Mouse (Mus musculus) liver, embryonic 15.5 days (tissue): ENCODE measurements around the gene Pcbp3. TPM values are rescaled to one million over a fixed set of nuclear protein-coding genes. Genes with fewer than 3 reads are reported as not detected.

Source experiments
- ATAC-seq: fragments of 200-750 bp; cut with Nextera tagmentation; 2 replicates; pipeline ENCODE4 v1.8.0; 2017; ENCODE audit warnings: moderate number of reproducible peaks, mild to moderate bottlenecking, moderate library complexity; ENCODE audit not compliant: insufficient read depth
- H3K27ac ChIP-seq: fragments of 300-500 bp; sonication (generic); replicated peaks from 2 replicates; pipeline ENCODE4 v1.5.1; 2015; ENCODE audit warnings: mild to moderate bottlenecking, inconsistent platforms
- H3K27me3 ChIP-seq: fragments of 300-500 bp; sonication (generic); 2 replicates; pipeline ENCODE4 v1.6.1; 2015; ENCODE audit warnings: mild to moderate bottlenecking, inconsistent platforms
- H3K36me3 ChIP-seq: fragments of 300-500 bp; sonication (generic); replicated peaks from 2 replicates; pipeline ENCODE4 v1.6.1; 2015; ENCODE audit warnings: moderate library complexity, mild to moderate bottlenecking, inconsistent platforms
- H3K4me1 ChIP-seq: fragments of 300-500 bp; sonication (generic); replicated peaks from 2 replicates; pipeline ENCODE4 v1.6.1; 2015; ENCODE audit warnings: inconsistent platforms
- H3K4me2 ChIP-seq: fragments of 300-500 bp; sonication (generic); 2 replicates; pipeline ENCODE4 v1.6.1; 2015; ENCODE audit warnings: moderate library complexity, mild to moderate bottlenecking, inconsistent platforms
- H3K4me3 ChIP-seq: fragments of 300-500 bp; sonication (generic); replicated peaks from 2 replicates; pipeline ENCODE4 v1.5.1; 2015; ENCODE audit warnings: mild to moderate bottlenecking, inconsistent platforms
- H3K9ac ChIP-seq: fragments of 300-500 bp; sonication (generic); 2 replicates; pipeline ENCODE4 v1.6.1; 2015; ENCODE audit warnings: moderate library complexity, mild to moderate bottlenecking, inconsistent platforms
- H3K9me3 ChIP-seq: fragments of 300-500 bp; sonication (generic); replicated peaks from 2 replicates; pipeline ENCODE4 v1.6.1; 2016; ENCODE audit warnings: inconsistent platforms
- WGBS: fragments of 180-500 bp; shearing (Covaris S2); methylation state at CpG from one replicate; pipeline ENCODE4 v1.1.7; 2015; ENCODE audit warnings: mixed read lengths; ENCODE audit not compliant: insufficient replicate concordance; 5-methylcytosine and 5-hydroxymethylcytosine counted together
- polyA plus RNA-seq: library from polyadenylated mRNA; unstranded; fragments of >200 nt; fragmentation: Nextera tagmentation; extraction: Ambion mirVana; gene quantifications from 2 replicates; pipeline ENCODE4 v1.2.1, GENCODE M21; 2015

The Pcbp3 gene
- 3.6 and 5.0 TPM in 2 replicates for polyA plus RNA-seq

GRCm38 (mm10) chr10:76961790-76962489, at the start of gene Pcbp3:
Gene Pcbp3, minus strand, starts transcription at chr10:76961887.
- Histone ChIP-seq H3K27me3 (peaks cover 24% of the 10 kb centered on the region), H3K9ac (peak within 1 kb of the TSS; percentile 48; the same call in 1 of the 2 replicates), H3K36me3 (no peaks in the 10 kb centered on the region), H3K9me3 (no peaks in the 10 kb centered on the region), H3K4me2 (peak within 1 kb of the TSS; percentile 90), H3K4me3 (peak within 1 kb of the TSS; percentile 56), H3K27ac (0 out of 2 replicates have a peak within 1 kb of the TSS, but pooled peaks have one; percentile 19), H3K4me1 (peaks cover 19% of the 10 kb centered on the region)
- WGBS: 2% methylated on average over 61 of the region's 62 CpGs
- ATAC-seq: peak; percentile 96

GRCm38 (mm10) chr10:77008698-77009097, 47.0 kb upstream of the Pcbp3 start:
- H3K27ac ChIP-seq: no peak overlapping the region
- no peak for ATAC-seq
- H3K4me3 ChIP-seq: no peak overlapping the region
- peaks cover 8% of the 10 kb centered on the region; the same call in 1 of the 2 replicates for H3K4me1 ChIP-seq
- H3K36me3 ChIP-seq: no peaks in the 10 kb centered on the region
- 69% methylated on average over 3 of the region's 3 CpGs for WGBS
- H3K9me3 ChIP-seq: no peaks in the 10 kb centered on the region
- no peak overlapping the region for H3K9ac ChIP-seq
- no peak overlapping the region for H3K4me2 ChIP-seq
- H3K27me3 ChIP-seq: no peaks in the 10 kb centered on the region

- Histone ChIP-seq H3K4me1 (peaks cover 8% of the 10 kb centered on the region; the same call in 1 of the 2 replicates), H3K9me3 (no peaks in the 10 kb centered on the region), H3K4me2 (no peak overlapping the region), H3K36me3 (no peaks in the 10 kb centered on the region), H3K27ac (no peak overlapping the region), H3K27me3 (no peaks in the 10 kb centered on the region), H3K9ac (no peak overlapping the region), H3K4me3 (no peak overlapping the region)
- WGBS: 55% methylated on average over 9 of the region's 9 CpGs
- ATAC-seq: no peak
Observed at GRCm38 (mm10) chr10:77008109-77008561, 46.4 kb upstream of the Pcbp3 start.

- no peak overlapping the region for H3K27ac ChIP-seq
- no peaks in the 10 kb centered on the region for H3K36me3 ChIP-seq
- H3K4me1 ChIP-seq: peaks cover 8% of the 10 kb centered on the region; the same call in 1 of the 2 replicates
- H3K4me3 ChIP-seq: no peak overlapping the region
- WGBS: 41% methylated on average over 8 of the region's 8 CpGs
- no peaks in the 10 kb centered on the region for H3K27me3 ChIP-seq
- no peak overlapping the region for H3K9ac ChIP-seq
- H3K9me3 ChIP-seq: no peaks in the 10 kb centered on the region
- no peak overlapping the region for H3K4me2 ChIP-seq
- peak; percentile 44; the same call in 1 of the 2 replicates for ATAC-seq
Observed at GRCm38 (mm10) chr10:77007433-77008108, 45.9 kb upstream of the Pcbp3 start.

- no peak overlapping the region for H3K4me2 ChIP-seq
- no peaks in the 10 kb centered on the region for H3K9me3 ChIP-seq
- WGBS: 41% methylated on average over 7 of the region's 7 CpGs
- H3K9ac ChIP-seq: no peak overlapping the region
- H3K4me3 ChIP-seq: no peak overlapping the region
- no peaks in the 10 kb centered on the region for H3K36me3 ChIP-seq
- no peak for ATAC-seq
- H3K27me3 ChIP-seq: no peaks in the 10 kb centered on the region
- peaks cover 8% of the 10 kb centered on the region; the same call in 1 of the 2 replicates for H3K4me1 ChIP-seq
- H3K27ac ChIP-seq: no peak overlapping the region
Observed at GRCm38 (mm10) chr10:77004936-77005335, 43.2 kb upstream of the Pcbp3 start.

- H3K4me2 ChIP-seq: no peak overlapping the region
- no peaks in the 10 kb centered on the region for H3K36me3 ChIP-seq
- WGBS: 63% methylated on average over 17 of the region's 17 CpGs
- no peak overlapping the region for H3K9ac ChIP-seq
- no peaks in the 10 kb centered on the region for H3K9me3 ChIP-seq
- no peak overlapping the region for H3K4me3 ChIP-seq
- no peak overlapping the region for H3K27ac ChIP-seq
- ATAC-seq: peak; percentile 34; the same call in 1 of the 2 replicates
- no peaks in the 10 kb centered on the region for H3K27me3 ChIP-seq
- peaks cover 4% of the 10 kb centered on the region; the same call in 1 of the 2 replicates for H3K4me1 ChIP-seq
Observed at GRCm38 (mm10) chr10:76997759-76998513, 36.2 kb upstream of the Pcbp3 start.

GRCm38 (mm10) chr10:76992456-76992855, 30.8 kb upstream of the Pcbp3 start:
- Histone ChIP-seq H3K4me1 (0 out of 2 replicates have a peak, but pooled peaks cover under 1% of the 10 kb centered on the region), H3K27ac (no peak overlapping the region), H3K36me3 (no peaks in the 10 kb centered on the region), H3K9ac (no peak overlapping the region), H3K9me3 (no peaks in the 10 kb centered on the region), H3K4me3 (no peak overlapping the region), H3K4me2 (no peak overlapping the region), H3K27me3 (no peaks in the 10 kb centered on the region)
- 35% methylated on average over 3 of the region's 3 CpGs for WGBS
- no peak for ATAC-seq

GRCm38 (mm10) chr10:76988586-76988985, 26.9 kb upstream of the Pcbp3 start:
- H3K36me3 ChIP-seq: no peaks in the 10 kb centered on the region
- no peak overlapping the region for H3K4me2 ChIP-seq
- H3K27me3 ChIP-seq: no peaks in the 10 kb centered on the region
- H3K9me3 ChIP-seq: no peaks in the 10 kb centered on the region
- no peak overlapping the region for H3K4me3 ChIP-seq
- H3K27ac ChIP-seq: no peak overlapping the region
- ATAC-seq: no peak
- H3K9ac ChIP-seq: no peak overlapping the region
- H3K4me1 ChIP-seq: no peaks in the 10 kb centered on the region
- 68% methylated on average over 5 of the region's 5 CpGs for WGBS

GRCm38 (mm10) chr10:76978042-76978441, 16.4 kb upstream of the Pcbp3 start:
- Histone ChIP-seq H3K9ac (no peak overlapping the region), H3K4me3 (no peak overlapping the region), H3K4me1 (no peaks in the 10 kb centered on the region), H3K27ac (no peak overlapping the region), H3K9me3 (no peaks in the 10 kb centered on the region), H3K36me3 (no peaks in the 10 kb centered on the region), H3K27me3 (0 out of 2 replicates have a peak, but pooled peaks cover under 1% of the 10 kb centered on the region), H3K4me2 (no peak overlapping the region)
- 19% methylated on average over 2 of the region's 2 CpGs for WGBS
- ATAC-seq: no peak

- Histone ChIP-seq H3K4me3 (no peak overlapping the region), H3K4me1 (no peaks in the 10 kb centered on the region), H3K9ac (no peak overlapping the region), H3K27me3 (0 out of 2 replicates have a peak, but pooled peaks cover 3% of the 10 kb centered on the region), H3K9me3 (no peaks in the 10 kb centered on the region), H3K27ac (no peak overlapping the region), H3K4me2 (no peak overlapping the region), H3K36me3 (no peaks in the 10 kb centered on the region)
- 49% methylated on average over 4 of the region's 4 CpGs for WGBS
- ATAC-seq: no peak
Observed at GRCm38 (mm10) chr10:76976699-76977098, 15.0 kb upstream of the Pcbp3 start.
